Mouse (Mus musculus) effector memory CD4-positive, alpha-beta T cell, adult 7 months (primary cell): ENCODE measurements around the gene Gm28919. TPM values are rescaled to one million over a fixed set of nuclear protein-coding genes. Genes with fewer than 3 reads are reported as not detected.

Experiments used
- polyA plus RNA-seq: library from polyadenylated mRNA; unstranded; fragments of 100-300 nt; shearing (Covaris generic); gene quantifications from one replicate; pipeline ENCODE4 v1.2.1, GENCODE M21; 2017

The Gm28919 gene
- not detected for polyA plus RNA-seq

GRCm38 (mm10) chrY:6583246-6583645, at the start of gene Gm28919:
TSS of gene Gm28919 (plus strand) at chrY:6583546.

Other genes with a start within 250 kb of the Gm28919 start
- not detected for gene Gm21719, start 99.3 kb downstream of the Gm28919 start, polyA plus RNA-seq